Mouse (Mus musculus) duodenum, adult 2 months (tissue): Measurements from ENCODE around the gene Dab1. TPM values are rescaled to one million over a fixed set of nuclear protein-coding genes. Genes with fewer than 3 reads are reported as not detected.

Source experiments
- polyA plus RNA-seq: library from polyadenylated mRNA; depleted of rRNA; stranded (reverse); fragments of >200 nt; gene quantifications from 2 replicates; pipeline ENCODE4 v1.2.3, GENCODE M21; 2012; ENCODE audit warnings: low replicate concordance; rRNA removed

The Dab1 gene
- polyA plus RNA-seq = 28.0 and 31.7 TPM in 2 replicates

DNA sequence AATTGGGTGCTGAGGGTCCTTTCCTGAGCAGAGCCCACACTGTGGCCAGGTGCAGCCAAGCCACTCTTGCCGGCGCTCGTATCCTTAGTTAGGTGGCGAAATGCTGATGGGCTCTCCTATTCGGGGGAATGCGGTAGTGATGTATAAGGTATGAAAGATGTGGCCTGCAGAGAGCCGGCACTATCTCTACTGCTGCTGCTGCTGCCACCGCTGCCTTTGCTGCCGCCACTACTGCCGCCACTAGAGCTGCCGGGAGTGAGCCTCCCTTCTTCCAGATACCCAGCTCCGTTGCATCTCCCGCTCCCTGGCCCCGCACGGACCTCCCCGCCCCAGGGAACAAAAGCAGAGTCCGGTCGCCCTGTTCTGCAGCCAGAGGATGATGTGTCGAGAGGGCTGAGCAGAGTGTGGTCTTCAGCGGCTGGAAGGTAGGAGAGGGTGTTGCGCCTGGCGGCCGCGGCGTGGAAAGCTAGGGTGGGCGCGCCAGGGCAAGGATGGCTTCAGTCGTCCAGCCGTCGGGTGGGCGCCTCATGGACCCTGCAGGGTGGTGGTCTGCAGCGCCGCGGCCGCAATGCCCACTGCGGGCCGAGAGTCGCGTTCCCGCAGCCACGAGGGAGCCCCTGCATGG lies at the start of gene Dab1:
Gene Dab1, plus strand, starts transcription at position 39 of the 625 bp plus-strand sequence.

DNA sequence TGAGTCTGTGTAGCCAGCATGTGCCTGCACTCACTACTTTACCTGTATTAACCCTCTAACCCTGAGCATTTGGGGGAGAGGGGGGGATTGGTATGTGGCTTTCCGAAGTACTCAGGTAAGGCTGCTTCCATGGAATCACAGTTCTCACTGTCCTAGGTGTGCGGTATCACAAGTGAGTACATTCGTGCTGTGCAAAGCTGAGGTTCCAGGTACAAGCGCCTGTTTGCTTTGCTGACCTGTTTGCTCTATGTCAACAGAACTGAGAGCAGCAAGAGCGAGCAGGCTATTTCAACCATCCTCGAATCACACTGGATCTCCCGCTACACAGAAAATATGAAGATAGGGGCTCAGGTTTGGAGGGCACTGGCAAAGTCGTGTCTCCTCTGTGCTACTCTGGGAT lies 1146.9 kb downstream of the Dab1 start, which contains the start of gene C8b:
Gene C8b, plus strand, starts transcription at position 253 of the 400 bp plus-strand sequence.

